Mouse (Mus musculus) liver, adult 2 months (tissue): Measurements from ENCODE around the gene Ctns.

ENCODE experiments used
- CTCF ChIP-seq: fragments of 200-500 bp; IDR thresholded peaks from 2 replicates; pipeline ENCODE4 v1.5.1; 2011; ENCODE audit warnings: low read depth, low read length, control low read depth
- POLR2A ChIP-seq: fragments of 200-500 bp; IDR thresholded peaks from 2 replicates; pipeline ENCODE4 v1.6.1; 2011; ENCODE audit warnings: low read length, control low read depth; ENCODE audit not compliant: insufficient read depth; ENCODE audit errors: extremely low read depth

GRCm38 (mm10) chr11:73201597-73201996 lies 2.8 kb upstream of the Ctns start:
- TF ChIP-seq POLR2A (no peak), CTCF (no peak)
